Comparison of ENCODE assay signal across 20 mouse cellular contexts in genomic region chr11:53028421-53029168, GRCm38 (mm10).
DNase-seq lines count a peak whose midpoint lies in the region; ATAC-seq and TF ChIP-seq lines count a peak whose summit lies in the region.
"Had no signal": no experiment of that assay in that cellular context is flagged by ENCODE, and none has a peak within 500 bp of the region (broad histone marks: within the 10 kb centered on the region; RNA-seq: fewer than 3 reads in every experiment).

No protein-coding gene starts in this region.

- H3K4me2 ChIP-seq in forebrain, embryonic 15.5 days (replicated peaks): no peak overlapping the region
- H3K4me2 ChIP-seq: heart, embryonic 13.5 days; hindbrain, embryonic 15.5 days; intestine, embryonic 15.5 days; limb, embryonic 15.5 days; liver, embryonic 15.5 days; midbrain, embryonic 13.5 days had no signal

- no peak for DNase-seq in layer of hippocampus, adult 2 months (ENCODE audit: low spot score in 2 of 2)
- no peak for DNase-seq in layer of hippocampus, adult 9-10 months (ENCODE audit: low spot score)
- DNase-seq in brain, adult 2 months (ENCODE audit: low read depth, low spot score): peak; percentile 72
- peak; percentile 53 for DNase-seq in cerebellum, adult 11-12 months
- DNase-seq in cerebellum, postnatal 10 days: peak; percentile 88 to 94
- no peak for DNase-seq in liver
- DNase-seq: gastrocnemius, postnatal 25 days; heart, adult 18-20 months; heart, postnatal 14 days; kidney, adult 9 months; kidney, postnatal 25 days; right cerebral cortex, postnatal 14 days; spleen, adult 18-20 months had no signal

- 81% methylated on average over 7 of the region's 7 CpGs for WGBS in forebrain, embryonic 15.5 days

- TF ChIP-seq CTCF in layer of hippocampus, adult 2 months (conservative IDR thresholded peaks at IDR 0.05): peak; percentile 41

- H3K4me1 ChIP-seq in forebrain, embryonic 15.5 days: no peaks in the 10 kb centered on the region
- H3K4me1 ChIP-seq: intestine, embryonic 15.5 days; limb, embryonic 15.5 days; liver, embryonic 15.5 days; midbrain, embryonic 13.5 days had no signal

- H3K9ac ChIP-seq in forebrain, embryonic 15.5 days (replicated peaks): no peak overlapping the region
- H3K9ac ChIP-seq: heart, embryonic 13.5 days; hindbrain, embryonic 15.5 days; intestine, embryonic 15.5 days; limb, embryonic 15.5 days; liver, embryonic 15.5 days; midbrain, embryonic 13.5 days had no signal

- no peak for ATAC-seq in forebrain, embryonic 15.5 days (replicated peaks)
- ATAC-seq: intestine, embryonic 15.5 days; midbrain, embryonic 13.5 days had no signal

- no peak overlapping the region for H3K27ac ChIP-seq in layer of hippocampus, adult 2 months
- no peak overlapping the region for H3K27ac ChIP-seq in forebrain, embryonic 15.5 days (replicated peaks)
- H3K27ac ChIP-seq: heart, embryonic 13.5 days; hindbrain, embryonic 15.5 days; intestine, embryonic 15.5 days; limb, embryonic 15.5 days; liver, embryonic 15.5 days; midbrain, embryonic 13.5 days had no signal

- no peaks in the 10 kb centered on the region for H3K9me3 ChIP-seq in forebrain, embryonic 15.5 days
- H3K9me3 ChIP-seq: hindbrain, embryonic 15.5 days; intestine, embryonic 15.5 days; limb, embryonic 15.5 days; liver, embryonic 15.5 days; midbrain, embryonic 13.5 days had no signal

- no peak overlapping the region for H3K4me3 ChIP-seq in layer of hippocampus, adult 2 months
- no peak overlapping the region for H3K4me3 ChIP-seq in forebrain, embryonic 15.5 days
- H3K4me3 ChIP-seq: heart, embryonic 13.5 days; hindbrain, embryonic 15.5 days; intestine, embryonic 15.5 days; limb, embryonic 15.5 days; liver, embryonic 15.5 days; midbrain, embryonic 13.5 days had no signal

- H3K36me3 ChIP-seq in forebrain, embryonic 15.5 days: no peaks in the 10 kb centered on the region
- H3K36me3 ChIP-seq: heart, embryonic 13.5 days; hindbrain, embryonic 15.5 days; intestine, embryonic 15.5 days; limb, embryonic 15.5 days; liver, embryonic 15.5 days; midbrain, embryonic 13.5 days had no signal

- no peaks in the 10 kb centered on the region for H3K27me3 ChIP-seq in forebrain, embryonic 15.5 days
- H3K27me3 ChIP-seq: hindbrain, embryonic 15.5 days; intestine, embryonic 15.5 days; liver, embryonic 15.5 days; midbrain, embryonic 13.5 days had no signal

Comparison
In these comparisons a context has a peak if more than half of its experiments do, and no peak if none do; other contexts are left out.
1. DNase-seq: peak in brain, adult 2 months (single experiment), cerebellum, adult 11-12 months (single experiment) and cerebellum, postnatal 10 days (2 of 2); none in layer of hippocampus, adult 2 months (0 of 2), layer of hippocampus, adult 9-10 months (single experiment) and liver (single experiment).